Mouse (Mus musculus) CD4-positive, CD25-positive, alpha-beta regulatory T cell, adult 4 months (primary cell): ENCODE measurements at regions not wholly inside any gene's neighbourhood (a gene's known extent, or its start where the extent isn't known, plus 50 kb on each side); places are given as distances from the start of the nearest gene placed in this dataset.
A peak's percentile ranks its signal among the peaks of the same experiment; 100 is the strongest.
"Not testable (repeated sequence)": the region's sequence is repeated elsewhere in the genome, so short reads cannot be mapped to it uniquely, and the experiment has no call there.

ENCODE experiments used
- ATAC-seq: one replicate; pipeline ENCODE4 v1.8.0; 2017

GRCm38 (mm10) chr12:39715120-39715519 lies 322.7 kb downstream of the Arl4a start:
- ATAC-seq = no peak

- ATAC-seq = no peak
Observed at GRCm38 (mm10) chr12:39714169-39714794, 323.5 kb downstream of the Arl4a start.

- ATAC-seq = no peak
Observed at GRCm38 (mm10) chr12:39711807-39712206, 326.0 kb downstream of the Arl4a start.

- ATAC-seq = no peak
Observed at GRCm38 (mm10) chr12:39709850-39710249, 328.0 kb downstream of the Arl4a start.

GRCm38 (mm10) chr12:39697182-39697581 lies 340.6 kb downstream of the Arl4a start:
- ATAC-seq = no peak

- no peak for ATAC-seq
Observed at GRCm38 (mm10) chr12:39695322-39695721, 342.5 kb downstream of the Arl4a start.

- no peak for ATAC-seq
Observed at GRCm38 (mm10) chr12:39692043-39692442, 345.8 kb downstream of the Arl4a start.

GRCm38 (mm10) chr12:39685399-39685798 lies 352.4 kb downstream of the Arl4a start:
- no peak for ATAC-seq

GRCm38 (mm10) chr12:39682121-39682520 lies 355.7 kb downstream of the Arl4a start:
- no peak for ATAC-seq

GRCm38 (mm10) chr12:39675608-39676007 lies 362.2 kb downstream of the Arl4a start:
- ATAC-seq = no peak

GRCm38 (mm10) chr12:39667701-39668100 lies 370.1 kb downstream of the Arl4a start:
- ATAC-seq = no peak

- peak; percentile 99 for ATAC-seq
Observed at GRCm38 (mm10) chr12:39665448-39665847, 372.4 kb downstream of the Arl4a start.

GRCm38 (mm10) chr12:39660420-39660819 lies 377.4 kb downstream of the Arl4a start:
- no peak for ATAC-seq

- ATAC-seq = no peak
Observed at GRCm38 (mm10) chr12:39656606-39657005, 381.2 kb downstream of the Arl4a start.

GRCm38 (mm10) chr12:39648952-39649351 lies 388.9 kb downstream of the Arl4a start:
- peak; percentile 67 for ATAC-seq

GRCm38 (mm10) chr12:39646556-39646955 lies 391.3 kb downstream of the Arl4a start:
- no peak for ATAC-seq

- ATAC-seq = no peak
Observed at GRCm38 (mm10) chr12:39645581-39645980, 392.2 kb downstream of the Arl4a start.

GRCm38 (mm10) chr12:39639246-39639645 lies 398.6 kb downstream of the Arl4a start:
- no peak for ATAC-seq

GRCm38 (mm10) chr12:39634337-39634736 lies 403.5 kb downstream of the Arl4a start:
- ATAC-seq = no peak

- no peak for ATAC-seq
Observed at GRCm38 (mm10) chr12:39621266-39621665, 416.6 kb downstream of the Arl4a start.

- ATAC-seq = no peak
Observed at GRCm38 (mm10) chr12:39605289-39605688, 432.5 kb downstream of the Arl4a start.

- no peak for ATAC-seq
Observed at GRCm38 (mm10) chr12:39604723-39605122, 433.1 kb downstream of the Arl4a start.

- ATAC-seq = no peak
Observed at GRCm38 (mm10) chr12:39594726-39595125, 443.1 kb downstream of the Arl4a start.

- not testable (repeated sequence) for ATAC-seq
Observed at GRCm38 (mm10) chr12:39593781-39594180, 444.0 kb downstream of the Arl4a start.
